Mouse (Mus musculus): Measurements from ENCODE around the gene Iqca. TPM values are rescaled to one million over a fixed set of nuclear protein-coding genes. Genes with fewer than 3 reads are reported as not detected.

Iqca gene
- 0.05 TPM for polyA plus RNA-seq (2021)

DNA sequence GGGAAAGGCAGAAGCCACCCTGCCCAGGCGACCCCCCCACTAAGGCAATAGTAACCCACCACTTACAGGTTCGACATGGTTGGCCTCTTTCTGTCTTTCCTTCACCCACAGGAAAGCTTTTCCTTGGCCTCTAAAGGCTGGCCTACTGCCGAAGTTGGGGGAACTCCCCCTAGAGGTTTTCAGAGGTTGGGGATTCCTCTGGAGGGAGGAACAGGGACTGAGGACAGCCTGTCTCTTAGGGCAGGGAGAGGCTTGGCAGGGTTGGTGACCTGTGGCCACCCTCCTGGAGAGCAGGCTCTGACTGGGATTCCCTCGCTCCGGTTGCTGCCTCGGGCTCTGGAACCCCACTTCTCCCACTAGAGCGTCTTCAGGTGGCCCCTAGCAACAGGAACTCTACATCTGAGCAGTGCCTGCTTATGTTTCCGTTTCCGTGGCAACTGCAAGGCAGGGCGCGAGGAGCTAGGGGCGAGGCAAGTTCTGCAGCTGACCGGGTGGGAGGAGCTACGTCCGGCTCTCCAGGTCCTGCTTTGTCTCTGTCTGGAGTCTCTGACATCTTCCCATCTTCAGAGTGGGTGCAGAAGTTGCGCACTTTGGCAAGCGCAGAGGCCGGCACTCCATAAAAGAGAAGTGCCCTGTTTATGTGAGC is at the start of gene Iqca:
Iqca (minus strand) TSS at position 303 of the 646 bp plus-strand sequence.
- TF ChIP-seq CTCF (IDR thresholded peaks at IDR 0.05) = no peak
- POLR2A ChIA-PET = interaction anchor here (0.9 kb wide), 1 partner anchor 11 kb away, joined by 3 read pairs; no protein-coding TSS in a partner anchor
- in situ Hi-C loops (cut with MboI; ENCODE audit: low pct_unique_long_range_greater_than_20kb) = no loop called here
- H3K27me3 ChIP-seq = no peaks in the 10 kb centered on the region
- ATAC-seq (no peak), DNase-seq (ENCODE audit: low read depth, low spot score) (no peak)
- CTCF ChIA-PET = no interaction called here

DNA sequence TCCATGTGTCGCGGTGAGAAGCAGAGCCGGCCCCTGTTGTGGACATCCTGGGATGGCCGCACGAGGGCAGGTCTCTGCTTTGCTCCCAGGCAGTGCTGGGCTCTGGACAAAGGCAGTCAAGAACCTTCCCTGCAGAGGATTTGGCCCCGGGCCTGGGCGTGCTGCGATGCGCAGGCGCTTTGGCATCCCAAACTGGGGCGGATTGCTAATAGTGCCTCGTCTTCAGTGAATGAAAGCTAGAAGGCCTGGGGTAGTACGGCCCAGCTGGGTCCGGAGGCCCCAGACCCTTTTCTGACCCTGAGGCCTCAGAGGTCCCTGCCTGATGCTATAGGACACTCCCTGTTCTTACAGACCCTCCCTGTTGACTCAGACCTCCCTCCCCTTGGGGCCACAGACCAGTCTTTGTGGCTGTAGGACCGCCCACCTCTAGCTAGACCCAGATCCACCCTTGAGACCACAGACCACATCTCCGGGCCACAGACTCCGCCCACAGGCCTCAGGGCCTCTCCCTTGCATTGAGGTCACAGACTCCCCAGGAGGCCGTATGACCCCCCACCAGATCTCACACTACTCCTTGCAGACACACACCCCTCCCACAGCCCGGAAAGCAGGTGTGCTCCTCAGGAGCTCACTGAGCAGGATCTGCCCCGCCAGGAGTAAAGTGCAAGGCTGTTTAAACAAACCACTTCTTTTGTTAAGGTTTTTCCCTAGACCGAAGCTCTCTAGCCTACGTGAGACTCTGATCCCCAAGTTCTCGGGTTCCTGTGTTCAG is 49.2 kb upstream of the Iqca start:
- no peak for TF ChIP-seq CTCF (IDR thresholded peaks at IDR 0.05)
- DNase-seq (ENCODE audit: low read depth, low spot score) = no peak
- H3K27me3 ChIP-seq = no peaks in the 10 kb centered on the region
- CTCF ChIA-PET = interaction anchor here (1.1 to 8.2 kb wide), 4 partner anchors 27 to 388 kb away, joined by 3 to 78 read pairs (median 4); no protein-coding TSS in a partner anchor
- POLR2A ChIA-PET = interaction anchor here (0.7 kb wide), 1 partner anchor 151 kb away, joined by 3 read pairs; no protein-coding TSS in a partner anchor
- in situ Hi-C loops (cut with MboI; ENCODE audit: low pct_unique_long_range_greater_than_20kb) = loop anchor here (5.0 kb wide), 2 partner anchors 140 to 390 kb away; no protein-coding TSS in a partner anchor
- ATAC-seq = no peak

DNA sequence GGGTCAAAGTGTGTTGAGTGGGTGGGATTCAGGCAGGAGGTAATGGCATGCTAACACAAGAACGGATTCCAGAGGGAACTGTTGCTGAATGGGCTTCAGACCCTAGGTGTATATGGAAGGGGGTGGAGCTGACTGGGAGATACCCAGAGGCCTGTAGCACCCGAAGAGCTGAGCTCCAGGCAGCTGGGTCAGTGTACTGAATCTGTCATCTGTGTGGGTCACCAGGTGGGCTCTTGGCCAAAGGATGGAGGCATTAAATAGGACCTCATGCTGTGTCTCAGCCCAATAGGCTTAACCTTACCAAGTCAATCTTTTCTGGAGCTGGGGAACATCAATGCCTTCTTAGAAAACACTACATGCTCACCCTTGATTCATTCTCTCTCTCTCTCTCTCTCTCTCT is 48.5 kb upstream of the Iqca start:
- in situ Hi-C loops (cut with MboI; ENCODE audit: low pct_unique_long_range_greater_than_20kb) = loop anchor here (5.0 kb wide), 2 partner anchors 139 to 391 kb away; no protein-coding TSS in a partner anchor
- ATAC-seq (no peak), DNase-seq (ENCODE audit: low read depth, low spot score) (no peak)
- CTCF ChIA-PET = interaction anchor here (0.8 to 8.2 kb wide), 2 partner anchors 150 to 389 kb away, joined by 3 to 78 read pairs; no protein-coding TSS in a partner anchor
- H3K27me3 ChIP-seq = no peaks in the 10 kb centered on the region
- POLR2A ChIA-PET = no interaction called here
- no peak for TF ChIP-seq CTCF (IDR thresholded peaks at IDR 0.05)

DNA sequence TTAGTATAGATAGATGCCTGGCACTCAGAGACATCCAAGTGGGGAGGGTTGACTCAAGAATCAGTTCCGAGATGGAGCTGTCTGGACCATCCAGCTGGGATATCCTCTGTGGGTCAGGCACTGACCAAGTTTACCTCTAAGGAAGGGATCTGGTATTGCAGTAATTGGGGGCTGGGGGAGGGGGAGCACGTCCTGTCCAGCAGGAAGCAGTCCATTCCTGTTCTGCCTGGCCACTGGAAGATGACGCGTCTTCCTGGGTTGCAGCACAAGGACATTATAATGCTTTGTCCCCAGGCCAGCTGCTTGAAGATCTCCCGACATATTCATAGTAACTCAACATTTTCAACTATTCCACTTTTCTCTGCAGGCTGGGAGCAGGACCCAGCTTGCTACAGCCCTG is 48.0 kb upstream of the Iqca start:
- ChIA-PET POLR2A (no interaction called here), CTCF (interaction anchor here (0.8 to 8.2 kb wide), 2 partner anchors 150 to 389 kb away, joined by 3 to 78 read pairs; no protein-coding TSS in a partner anchor)
- in situ Hi-C loops (cut with MboI; ENCODE audit: low pct_unique_long_range_greater_than_20kb) = loop anchor here (5.0 kb wide), 2 partner anchors 139 to 391 kb away; no protein-coding TSS in a partner anchor
- no peaks in the 10 kb centered on the region for H3K27me3 ChIP-seq
- TF ChIP-seq CTCF (IDR thresholded peaks at IDR 0.05) = no peak
- DNase-seq (ENCODE audit: low read depth, low spot score) = no peak
- no peak for ATAC-seq

DNA sequence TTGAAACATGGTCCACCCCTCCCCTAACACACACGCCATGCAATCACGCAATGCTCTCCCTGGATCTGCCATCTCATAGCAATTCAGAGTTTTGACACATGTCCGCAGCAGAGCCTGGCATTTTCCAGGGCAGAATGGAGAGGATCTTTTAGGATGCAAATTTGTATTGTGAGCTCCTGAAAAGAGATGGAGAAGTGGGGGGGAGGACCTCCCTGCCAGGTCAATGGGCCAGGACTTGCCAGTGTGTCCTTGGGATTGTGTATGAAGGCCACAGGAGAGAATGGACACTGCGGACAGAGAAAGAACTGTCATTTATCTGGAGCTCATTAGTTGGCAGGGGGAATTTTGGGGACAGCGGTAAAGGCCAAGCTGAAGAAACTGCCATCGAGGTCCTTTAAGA is 35.8 kb upstream of the Iqca start:
- in situ Hi-C loops (cut with MboI; ENCODE audit: low pct_unique_long_range_greater_than_20kb) = no loop called here
- DNase-seq (ENCODE audit: low read depth, low spot score) (no peak), ATAC-seq (no peak)
- CTCF ChIA-PET = interaction anchor here (1.2 kb wide), 1 partner anchor 16 kb away, joined by 3 read pairs; no protein-coding TSS in a partner anchor
- TF ChIP-seq CTCF (IDR thresholded peaks at IDR 0.05) = no peak
- no peaks in the 10 kb centered on the region for H3K27me3 ChIP-seq
- POLR2A ChIA-PET = no interaction called here

DNA sequence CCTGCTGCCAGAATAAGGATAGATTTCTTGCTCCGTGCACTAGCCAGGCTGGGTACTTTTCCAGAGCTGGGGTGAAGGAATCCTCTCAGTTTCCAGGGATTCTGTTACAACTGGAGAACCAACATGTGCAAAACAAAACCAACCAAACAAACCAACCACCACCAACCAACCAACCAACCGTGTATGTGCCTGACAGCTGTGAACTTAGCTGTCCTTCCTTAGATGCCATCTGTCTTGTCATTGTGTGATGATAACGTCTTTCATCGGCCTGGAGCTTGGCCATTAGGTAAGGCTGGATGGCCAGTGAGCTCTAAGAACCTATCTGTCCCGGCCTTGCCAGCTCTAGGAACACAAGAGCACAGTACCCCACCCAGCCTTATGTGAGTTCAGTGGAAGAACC is 33.7 kb upstream of the Iqca start:
- ChIA-PET POLR2A (no interaction called here), CTCF (no interaction called here)
- H3K27me3 ChIP-seq = no peaks in the 10 kb centered on the region
- DNase-seq (ENCODE audit: low read depth, low spot score) (no peak), ATAC-seq (no peak)
- no peak for TF ChIP-seq CTCF (IDR thresholded peaks at IDR 0.05)
- in situ Hi-C loops (cut with MboI; ENCODE audit: low pct_unique_long_range_greater_than_20kb) = no loop called here

DNA sequence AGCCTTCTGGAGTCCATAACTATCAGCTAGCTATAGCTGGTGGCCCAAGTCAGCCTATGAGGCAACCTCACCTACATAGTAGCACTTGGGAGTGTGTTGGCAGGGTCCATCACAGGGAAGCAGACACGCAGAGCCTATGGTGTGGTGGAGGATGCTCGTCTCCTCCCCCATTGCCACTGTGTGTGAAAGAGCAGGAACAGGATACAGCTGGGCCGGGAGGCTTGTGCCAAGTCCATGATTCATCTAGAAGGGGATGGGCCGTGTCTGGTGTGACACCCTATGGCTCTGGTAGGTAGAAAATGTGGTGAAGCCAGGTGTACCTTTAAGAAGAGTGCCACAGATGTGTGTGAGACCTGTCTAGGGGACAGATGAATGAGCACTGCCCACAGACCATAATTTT is 33.0 kb upstream of the Iqca start:
- no peak for TF ChIP-seq CTCF (IDR thresholded peaks at IDR 0.05)
- CTCF ChIA-PET = no interaction called here
- in situ Hi-C loops (cut with MboI; ENCODE audit: low pct_unique_long_range_greater_than_20kb) = no loop called here
- ATAC-seq (no peak), DNase-seq (ENCODE audit: low read depth, low spot score) (no peak)
- POLR2A ChIA-PET = no interaction called here
- H3K27me3 ChIP-seq = no peaks in the 10 kb centered on the region

DNA sequence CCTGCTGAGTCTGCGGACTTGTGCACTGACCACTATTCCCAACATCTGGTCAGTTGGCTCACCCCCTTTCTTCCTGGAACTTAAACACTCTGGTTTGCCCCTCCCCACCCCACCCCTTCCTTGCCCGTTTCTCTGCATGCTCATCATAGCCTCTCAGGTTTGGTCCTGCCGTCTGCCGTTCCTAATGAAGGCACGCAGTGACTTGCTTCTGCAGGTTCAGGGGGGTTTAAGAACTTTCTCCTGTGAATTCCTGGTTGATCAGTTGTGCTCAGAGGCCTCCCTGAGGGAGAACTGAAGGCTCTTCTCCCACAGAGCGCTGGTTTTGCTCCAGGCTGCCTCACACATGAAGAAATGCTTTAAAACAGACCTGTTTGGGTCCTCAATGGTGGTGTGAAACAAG is 30.4 kb upstream of the Iqca start:
- POLR2A ChIA-PET = no interaction called here
- no peak for TF ChIP-seq CTCF (IDR thresholded peaks at IDR 0.05)

DNA sequence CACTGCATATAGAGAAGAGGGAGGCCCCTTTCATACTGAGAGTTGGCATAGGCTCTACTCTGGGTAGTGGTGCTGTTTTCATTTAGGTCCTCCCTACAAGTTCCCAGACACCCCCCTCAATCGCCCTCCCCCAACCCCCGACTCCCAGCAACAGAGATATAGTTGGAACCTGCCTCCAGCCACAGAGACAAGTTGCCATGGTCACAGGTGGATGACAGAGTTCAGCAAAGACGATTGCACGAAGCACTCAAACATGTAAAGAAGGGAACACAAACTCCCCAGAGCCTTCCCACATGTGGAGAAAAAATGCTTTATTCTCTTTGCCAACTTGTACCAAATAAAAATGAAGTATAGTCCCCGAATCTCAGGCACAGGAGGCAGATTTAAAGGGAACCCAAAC is 29.3 kb upstream of the Iqca start:
- DNase-seq (ENCODE audit: low read depth, low spot score) (no peak), ATAC-seq (no peak)
- CTCF ChIA-PET = no interaction called here

More for the DNA sequence above, 30.4 kb upstream of the Iqca start:
- no peak for ATAC-seq
- in situ Hi-C loops (cut with MboI; ENCODE audit: low pct_unique_long_range_greater_than_20kb) = no loop called here
- CTCF ChIA-PET = no interaction called here
- DNase-seq (ENCODE audit: low read depth, low spot score) = no peak
- H3K27me3 ChIP-seq = no peaks in the 10 kb centered on the region

DNA sequence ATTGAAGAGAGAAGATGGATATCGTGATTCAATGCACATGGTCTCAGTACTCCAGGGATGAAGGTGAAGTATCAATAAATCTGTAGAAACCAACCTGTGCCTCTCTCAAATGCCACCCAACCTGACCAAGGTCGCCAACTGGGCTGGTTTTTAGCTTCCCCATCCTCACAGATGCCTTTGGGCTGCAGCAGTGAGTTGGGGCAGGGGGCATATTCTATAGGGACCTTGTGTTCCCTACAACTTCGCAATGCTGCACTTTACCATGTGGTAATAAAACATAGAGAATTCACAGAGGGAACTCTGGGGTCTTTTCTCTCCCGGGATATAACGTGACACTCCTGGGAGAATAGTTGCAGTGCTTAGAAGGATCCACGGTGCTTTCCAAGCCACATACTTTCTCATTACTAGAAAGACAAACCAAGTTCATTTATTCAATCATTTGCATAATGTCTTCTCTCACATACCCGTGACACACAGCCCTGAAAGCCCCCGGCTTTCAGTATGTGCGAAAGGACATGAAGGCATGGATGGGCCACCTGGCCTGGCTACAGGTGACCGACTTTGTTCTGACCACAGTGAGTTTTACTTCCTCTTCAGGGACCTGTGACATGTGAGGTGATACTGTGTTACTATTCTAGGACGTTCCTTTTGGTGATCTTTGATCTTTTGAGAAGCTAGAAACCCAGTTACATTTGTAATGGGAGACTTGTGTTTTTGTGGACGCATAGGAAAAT is 27.9 kb upstream of the Iqca start:
- no peaks in the 10 kb centered on the region for H3K27me3 ChIP-seq
- TF ChIP-seq CTCF (IDR thresholded peaks at IDR 0.05) = no peak
- no peak for DNase-seq (ENCODE audit: low read depth, low spot score)
- in situ Hi-C loops (cut with MboI; ENCODE audit: low pct_unique_long_range_greater_than_20kb) = no loop called here
- ATAC-seq = no peak
- ChIA-PET POLR2A (interaction anchor here (0.8 kb wide), 1 partner anchor 30 kb away, joined by 5 read pairs; no protein-coding TSS in a partner anchor), CTCF (no interaction called here)

More for the DNA sequence above, 29.3 kb upstream of the Iqca start:
- TF ChIP-seq CTCF (IDR thresholded peaks at IDR 0.05) = no peak
- no peaks in the 10 kb centered on the region for H3K27me3 ChIP-seq
- in situ Hi-C loops (cut with MboI; ENCODE audit: low pct_unique_long_range_greater_than_20kb) = no loop called here
- POLR2A ChIA-PET = interaction anchor here (0.7 kb wide), 1 partner anchor 17 kb away, joined by 3 read pairs; no protein-coding TSS in a partner anchor
